Mouse (Mus musculus): ENCODE data around the gene Zfp74.

DNA sequence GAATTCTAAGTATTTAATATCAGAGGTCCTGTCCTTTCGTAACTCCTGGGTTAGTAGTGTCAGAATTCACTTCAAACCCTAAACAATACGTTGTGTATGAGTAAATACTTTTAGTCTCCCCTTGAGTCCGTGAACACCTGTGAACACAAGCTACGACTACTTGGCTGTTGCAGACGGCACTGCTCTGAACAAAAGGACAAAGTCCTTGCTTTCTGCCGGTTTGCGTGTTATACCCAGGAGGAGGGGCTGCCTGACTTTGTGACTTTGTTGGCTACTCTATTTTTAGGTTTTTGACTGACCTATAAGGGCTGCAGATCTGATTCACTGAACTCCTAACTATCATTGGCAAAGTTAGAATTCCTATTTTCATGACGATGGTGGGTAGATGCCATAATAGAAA is 32.2 kb upstream of the Zfp74 start:
- no peak for TF ChIP-seq GATA1 (IDR thresholded peaks at IDR 0.05; ENCODE audit: borderline replicate concordance, low read length)
- TF ChIP-seq FLI1 (IDR thresholded peaks at IDR 0.05; ENCODE audit: low read length) = no peak

All from megakaryocyte, embryonic 14.5 days (primary cell).